Mouse (Mus musculus) forebrain, postnatal 0 days (tissue): ENCODE data around the gene Pax1. TPM values are rescaled to one million over a fixed set of nuclear protein-coding genes. Genes with fewer than 3 reads are reported as not detected.

Experiments
- ATAC-seq: fragments of 200-750 bp; cut with Nextera tagmentation; 2 replicates; pipeline ENCODE4 v1.8.0; 2017; ENCODE audit warnings: mild to moderate bottlenecking, moderate library complexity
- DNase-seq: peaks from one replicate; pipeline ENCODE4 v3.0.0-alpha.2; 2015
- H3K27ac ChIP-seq: fragments of 300-500 bp; sonication (generic); 2 replicates; pipeline ENCODE4 v1.5.1; 2014; ENCODE audit warnings: low read depth, mild to moderate bottlenecking, antibody characterized with exemption, low read length, moderate library complexity, mixed read lengths
- H3K27me3 ChIP-seq: fragments of 300-500 bp; sonication (generic); 2 replicates; pipeline ENCODE4 v1.6.1; 2014; ENCODE audit warnings: mild to moderate bottlenecking, low read length, mixed read lengths; ENCODE audit not compliant: insufficient read depth
- H3K36me3 ChIP-seq: fragments of 300-500 bp; sonication (generic); 2 replicates; pipeline ENCODE4 v1.6.1; 2014; ENCODE audit warnings: mild to moderate bottlenecking, moderate library complexity; ENCODE audit not compliant: insufficient read depth
- H3K4me1 ChIP-seq: fragments of 300-500 bp; sonication (generic); 2 replicates; pipeline ENCODE4 v1.6.1; 2014; ENCODE audit warnings: antibody characterized with exemption; ENCODE audit not compliant: insufficient read depth
- H3K4me2 ChIP-seq: fragments of 300-500 bp; sonication (generic); 2 replicates; pipeline ENCODE4 v1.6.1; 2014; ENCODE audit warnings: low read depth, mild to moderate bottlenecking, moderate library complexity
- H3K4me3 ChIP-seq: fragments of 300-500 bp; sonication (generic); 2 replicates; pipeline ENCODE4 v1.5.1; 2014; ENCODE audit warnings: low read depth, low read length, mixed read lengths
- H3K9ac ChIP-seq: fragments of 300-500 bp; sonication (generic); 2 replicates; pipeline ENCODE4 v1.6.1; 2014; ENCODE audit warnings: mild to moderate bottlenecking
- H3K9me3 ChIP-seq: fragments of 300-500 bp; sonication (generic); 2 replicates; pipeline ENCODE4 v1.6.1; 2016; ENCODE audit warnings: low read length
- CTCF ChIP-seq: sonication (generic); IDR thresholded peaks from 2 replicates; pipeline ENCODE4 v1.5.1; 2016; ENCODE audit warnings: antibody characterized with exemption, control low read depth, low read depth
- WGBS: fragments of 180-500 bp; shearing (Covaris S2); extraction: QIAGEN DNeasy Blood & Tissue Kit; methylation state at CpG from one replicate; pipeline ENCODE4 v1.1.7; 2014; 5-methylcytosine and 5-hydroxymethylcytosine counted together
- polyA plus RNA-seq: library from polyadenylated mRNA; unstranded; fragments of >200 nt; fragmentation: Nextera tagmentation; extraction: Ambion mirVana; gene quantifications from 2 replicates; pipeline ENCODE4 v1.2.1, GENCODE M21; 2015
- total RNA-seq: library from RNA; depleted of rRNA; stranded (reverse); fragments of >200 nt; gene quantifications from 2 replicates; pipeline ENCODE4 v1.2.3, GENCODE M21; 2014

The Pax1 gene
- total and polyA plus RNA-seq, 2 experiments from 2014 or later, result 0.19 TPM; not detected in 1

GRCm38 (mm10) chr2:147372947-147373666 lies 11.4 kb downstream of the Pax1 start:
- Histone ChIP-seq H3K9me3 (no peaks in the 10 kb centered on the region), H3K4me2 (no peak overlapping the region), H3K36me3 (no peaks in the 10 kb centered on the region), H3K4me1 (no peaks in the 10 kb centered on the region; the same call in 1 of the 2 replicates), H3K27ac (no peak overlapping the region), H3K27me3 (peaks cover 90% of the 10 kb centered on the region), H3K9ac (no peak overlapping the region), H3K4me3 (no peak overlapping the region)
- DNase-seq, result peak; percentile 10
- no peak for ATAC-seq
- no peak for TF ChIP-seq CTCF
- 2% methylated on average over 28 of the region's 28 CpGs for WGBS

GRCm38 (mm10) chr2:147373667-147374007 lies 11.9 kb downstream of the Pax1 start:
- Histone ChIP-seq H3K36me3 (no peaks in the 10 kb centered on the region), H3K4me3 (no peak overlapping the region), H3K4me1 (no peaks in the 10 kb centered on the region; the same call in 1 of the 2 replicates), H3K4me2 (no peak overlapping the region), H3K27ac (no peak overlapping the region), H3K9ac (no peak overlapping the region), H3K9me3 (no peaks in the 10 kb centered on the region), H3K27me3 (peaks cover 89% of the 10 kb centered on the region)
- no peak for ATAC-seq
- TF ChIP-seq CTCF, result no peak
- no peak for DNase-seq
- WGBS, result under 1% methylated on average over 19 of the region's 19 CpGs

- 1% methylated on average over 4 of the region's 4 CpGs for WGBS
- H3K36me3 ChIP-seq, result no peaks in the 10 kb centered on the region
- no peak for TF ChIP-seq CTCF
- DNase-seq (no peak), ATAC-seq (no peak)
- no peak overlapping the region for H3K4me3 ChIP-seq
- H3K9ac ChIP-seq, result no peak overlapping the region
- H3K27me3 ChIP-seq, result peaks cover 89% of the 10 kb centered on the region
- H3K4me2 ChIP-seq, result no peak overlapping the region
- H3K9me3 ChIP-seq, result no peaks in the 10 kb centered on the region
- no peak overlapping the region for H3K27ac ChIP-seq
- no peaks in the 10 kb centered on the region; the same call in 1 of the 2 replicates for H3K4me1 ChIP-seq
Observed at GRCm38 (mm10) chr2:147374245-147374644, 12.5 kb downstream of the Pax1 start.

GRCm38 (mm10) chr2:147375019-147375715 lies 13.4 kb downstream of the Pax1 start:
- H3K36me3 ChIP-seq, result no peaks in the 10 kb centered on the region
- H3K4me2 ChIP-seq, result no peak overlapping the region
- WGBS, result 5% methylated on average over 8 of the region's 8 CpGs
- H3K4me3 ChIP-seq, result no peak overlapping the region
- no peaks in the 10 kb centered on the region for H3K9me3 ChIP-seq
- H3K9ac ChIP-seq, result no peak overlapping the region
- no peaks in the 10 kb centered on the region; the same call in 1 of the 2 replicates for H3K4me1 ChIP-seq
- peaks cover 80% of the 10 kb centered on the region for H3K27me3 ChIP-seq
- no peak for TF ChIP-seq CTCF
- ATAC-seq (no peak), DNase-seq (no peak)
- H3K27ac ChIP-seq, result no peak overlapping the region

GRCm38 (mm10) chr2:147378934-147379333 lies 17.2 kb downstream of the Pax1 start:
- H3K9me3 ChIP-seq, result no peaks in the 10 kb centered on the region
- ATAC-seq (peak; percentile 70), DNase-seq (peak; percentile 80)
- H3K27ac ChIP-seq, result no peak overlapping the region
- no peak overlapping the region for H3K4me3 ChIP-seq
- peaks cover 44% of the 10 kb centered on the region for H3K27me3 ChIP-seq
- no peak overlapping the region for H3K4me2 ChIP-seq
- H3K36me3 ChIP-seq, result no peaks in the 10 kb centered on the region
- peak; percentile 87 for TF ChIP-seq CTCF
- WGBS, result 18% methylated on average over 4 of the region's 4 CpGs
- H3K4me1 ChIP-seq, result no peaks in the 10 kb centered on the region
- H3K9ac ChIP-seq, result no peak overlapping the region

- 82% methylated on average over 2 of the region's 2 CpGs for WGBS
- no peak overlapping the region for H3K9ac ChIP-seq
- TF ChIP-seq CTCF, result no peak
Observed at GRCm38 (mm10) chr2:147383373-147383772, 21.6 kb downstream of the Pax1 start.

GRCm38 (mm10) chr2:147386949-147387348 lies 25.2 kb downstream of the Pax1 start:
- H3K36me3 ChIP-seq, result no peaks in the 10 kb centered on the region
- H3K4me1 ChIP-seq, result no peaks in the 10 kb centered on the region
- TF ChIP-seq CTCF, result no peak
- H3K27ac ChIP-seq, result no peak overlapping the region
- H3K4me2 ChIP-seq, result no peak overlapping the region
- no peak for ATAC-seq
- DNase-seq, result no peak
- no peak overlapping the region for H3K4me3 ChIP-seq
- H3K9me3 ChIP-seq, result no peaks in the 10 kb centered on the region
- WGBS, result 48% methylated on average over 5 of the region's 5 CpGs
- no peaks in the 10 kb centered on the region; the same call in 1 of the 2 replicates for H3K27me3 ChIP-seq
- H3K9ac ChIP-seq, result no peak overlapping the region

More at GRCm38 (mm10) chr2:147383373-147383772, 21.6 kb downstream of the Pax1 start:
- peaks cover under 1% of the 10 kb centered on the region; the same call in 1 of the 2 replicates for H3K27me3 ChIP-seq
- H3K4me1 ChIP-seq, result no peaks in the 10 kb centered on the region
- H3K27ac ChIP-seq, result no peak overlapping the region
- DNase-seq (no peak), ATAC-seq (no peak)
- H3K9me3 ChIP-seq, result no peaks in the 10 kb centered on the region
- no peaks in the 10 kb centered on the region for H3K36me3 ChIP-seq
- H3K4me3 ChIP-seq, result no peak overlapping the region
- no peak overlapping the region for H3K4me2 ChIP-seq
